Mouse (Mus musculus): Measurements from ENCODE around the gene Taf6l.

DNA sequence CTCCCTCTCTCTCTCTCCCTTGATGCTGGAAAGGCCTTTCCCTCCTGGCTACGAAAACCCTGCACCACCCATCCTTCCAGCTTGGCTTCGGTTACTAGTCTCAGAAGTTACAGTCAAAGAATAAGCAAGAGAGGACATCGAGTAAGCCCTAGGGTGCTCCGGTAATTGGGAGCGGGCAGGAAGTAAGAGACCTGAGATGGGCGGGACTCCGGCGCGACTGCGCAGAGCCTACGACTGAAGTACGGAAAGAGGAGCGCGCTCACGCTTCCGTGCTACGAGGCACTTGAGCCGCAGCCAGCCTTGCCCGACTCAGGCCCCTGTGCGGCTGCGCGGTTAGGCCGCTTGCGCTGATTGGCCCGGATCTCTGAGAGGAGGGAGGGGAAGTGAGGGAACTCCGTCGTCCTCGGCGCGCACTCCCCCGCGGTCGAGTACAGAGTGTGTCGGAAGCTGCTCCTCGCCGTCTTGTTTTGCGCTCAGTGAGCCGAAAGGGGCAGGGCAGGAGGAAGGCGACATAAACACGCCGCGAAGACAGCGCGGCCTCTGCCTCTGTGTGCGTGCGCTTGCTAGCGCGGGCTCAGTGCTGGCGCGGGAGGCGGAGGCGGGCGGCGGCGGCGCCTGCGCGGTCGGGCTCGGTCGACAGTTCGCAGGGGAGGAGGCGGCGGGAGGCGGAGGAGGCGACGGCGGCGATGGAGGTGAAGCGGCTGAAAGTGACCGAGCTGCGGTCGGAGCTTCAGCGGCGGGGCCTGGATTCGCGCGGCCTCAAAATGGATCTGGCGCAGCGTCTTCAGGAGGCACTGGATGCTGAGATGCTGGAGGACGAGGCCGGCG, 33.6 kb upstream of the Taf6l start, which contains the start of gene Hnrnpul2:
- no peak for TF ChIP-seq CTCF (conservative IDR thresholded peaks at IDR 0.05 in 1 of 2, IDR thresholded peaks at IDR 0.05 in 1 of 2; ENCODE audit: low read depth in 2 of 2, low read length in 2 of 2)
- no peak for TF ChIP-seq ZNF384 (IDR thresholded peaks at IDR 0.05; ENCODE audit: low read depth, low read length)
- TF ChIP-seq RAD21 (IDR thresholded peaks at IDR 0.05; ENCODE audit: low read depth, low read length): no peak
- no peak for TF ChIP-seq ZC3H11A (IDR thresholded peaks at IDR 0.05; ENCODE audit: low read depth, low read length)
- no peak for TF ChIP-seq KAT2A (IDR thresholded peaks at IDR 0.05; ENCODE audit: insufficient replicate concordance, low read length)
- TF ChIP-seq CHD2 (IDR thresholded peaks at IDR 0.05; ENCODE audit: low read length): no peak; the same call in 1 of the 2 replicates
- TF ChIP-seq ETS1 (conservative IDR thresholded peaks at IDR 0.05; ENCODE audit: low read depth, low read length): no peak; the same call in 1 of the 2 replicates
- no peak for TF ChIP-seq EP300 (IDR thresholded peaks at IDR 0.05; ENCODE audit: low read length)
- TF ChIP-seq JUN (IDR thresholded peaks at IDR 0.05; ENCODE audit: insufficient read depth, low read depth, low read length): no peak

Data from CH12.LX (cell line).